Mouse (Mus musculus) lung, postnatal 0 days (tissue): ENCODE measurements around the gene Lrrc8a.

Experiments used
- CTCF ChIP-seq: IDR thresholded peaks from 2 replicates; pipeline ENCODE4 v1.5.1; 2016; ENCODE audit warnings: antibody characterized with exemption, mild to moderate bottlenecking
- EP300 ChIP-seq: IDR thresholded peaks from 2 replicates; pipeline ENCODE4 v1.6.1; 2016; ENCODE audit warnings: antibody characterized with exemption, mild to moderate bottlenecking, control low read depth

DNA sequence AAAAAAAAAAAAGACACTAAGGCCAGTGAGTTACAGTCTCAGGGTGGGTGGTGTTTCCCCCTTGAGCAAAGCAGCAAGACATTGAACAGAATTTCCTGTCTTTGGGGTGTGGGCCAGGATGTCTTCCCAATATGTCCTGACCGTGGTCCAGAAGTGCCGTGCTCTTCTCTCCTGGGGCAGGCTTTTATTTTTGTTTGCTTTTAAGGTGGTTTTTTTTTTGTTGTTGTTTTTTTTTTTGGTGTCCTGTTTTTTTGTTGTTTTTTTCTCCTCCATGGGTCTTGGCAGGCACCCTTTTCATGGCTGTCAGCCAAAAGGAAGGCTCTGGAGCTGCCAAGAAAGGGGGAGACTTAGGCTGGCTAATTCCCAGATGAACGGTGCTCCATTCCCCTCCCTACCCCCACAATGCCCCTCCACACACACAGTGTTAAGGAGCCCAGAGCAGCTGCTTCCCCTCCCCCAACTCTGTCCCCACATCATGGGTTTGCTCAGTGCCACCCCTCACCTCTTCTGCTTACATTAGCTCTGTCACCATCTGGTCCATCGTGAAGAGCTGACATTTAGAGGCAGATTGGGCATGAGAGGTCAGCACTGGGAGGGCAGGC, 25.4 kb downstream of the Lrrc8a start:
- TF ChIP-seq EP300 (no peak; the same call in 1 of the 2 replicates), CTCF (no peak)
